Mouse (Mus musculus): ENCODE measurements around the gene Kctd21.

Kctd21 gene

DNA sequence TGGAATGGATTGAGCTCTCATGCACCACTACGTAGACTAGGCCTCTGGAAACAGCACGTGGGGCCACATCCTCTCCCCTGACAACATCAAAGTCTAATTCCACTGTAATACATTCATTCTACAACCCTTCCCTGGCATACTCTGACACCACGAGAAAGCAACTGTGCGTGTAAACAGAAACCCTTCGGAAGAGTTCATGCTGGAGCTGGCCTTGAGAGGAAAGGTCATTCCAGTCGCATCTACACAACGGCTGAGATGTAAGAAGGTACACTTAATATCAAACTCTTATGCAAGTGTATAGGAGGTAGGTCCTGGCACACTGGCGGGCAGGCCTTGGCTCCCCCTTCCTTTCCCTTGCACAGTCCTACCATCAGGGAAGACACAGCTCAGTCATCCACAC lies 7.8 kb upstream of the Kctd21 start:
- DNase-seq (ENCODE audit: low spot score): no peak

DNA sequence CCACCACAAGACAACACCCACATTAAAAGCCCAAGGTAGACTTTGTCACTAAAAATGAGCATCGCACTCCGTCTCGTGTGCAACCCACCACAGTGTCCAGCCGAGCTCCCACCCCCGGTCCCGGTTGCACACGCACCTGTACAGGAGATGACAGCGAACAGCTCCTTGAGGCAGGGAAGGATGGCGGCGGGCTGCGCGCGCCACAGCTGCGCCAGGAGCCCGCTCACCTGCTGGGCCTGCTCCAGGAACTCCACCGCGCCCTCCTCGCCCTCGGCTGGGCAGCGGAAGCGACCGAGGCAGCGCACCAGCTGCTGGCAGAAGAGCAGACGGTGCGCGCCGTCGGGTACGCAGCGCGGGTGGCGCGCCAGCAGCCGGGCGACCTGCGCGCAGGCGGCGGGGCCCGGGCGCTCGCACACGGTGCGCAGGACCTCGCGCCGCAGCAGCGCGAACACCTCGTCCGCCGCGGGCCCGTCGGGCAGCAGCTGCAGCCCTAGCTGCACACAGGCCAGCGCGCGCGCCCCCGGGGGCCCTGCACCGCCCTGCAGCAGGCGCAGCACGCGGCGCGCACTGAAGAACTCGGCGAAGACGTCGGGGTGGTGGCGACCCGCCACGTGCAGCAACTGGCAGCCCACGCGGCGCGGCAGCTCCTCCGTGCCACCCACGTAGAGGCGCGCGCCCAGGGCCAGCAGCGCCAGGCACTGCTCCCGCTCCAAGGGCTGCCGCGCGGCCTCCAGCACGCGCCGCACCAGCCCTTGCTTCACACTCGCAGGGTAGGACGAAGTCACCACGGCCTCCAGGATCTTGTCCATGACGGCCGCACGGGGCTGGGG lies 6.8 kb upstream of the Kctd21 start:
- no peak for DNase-seq (ENCODE audit: low spot score)

DNA sequence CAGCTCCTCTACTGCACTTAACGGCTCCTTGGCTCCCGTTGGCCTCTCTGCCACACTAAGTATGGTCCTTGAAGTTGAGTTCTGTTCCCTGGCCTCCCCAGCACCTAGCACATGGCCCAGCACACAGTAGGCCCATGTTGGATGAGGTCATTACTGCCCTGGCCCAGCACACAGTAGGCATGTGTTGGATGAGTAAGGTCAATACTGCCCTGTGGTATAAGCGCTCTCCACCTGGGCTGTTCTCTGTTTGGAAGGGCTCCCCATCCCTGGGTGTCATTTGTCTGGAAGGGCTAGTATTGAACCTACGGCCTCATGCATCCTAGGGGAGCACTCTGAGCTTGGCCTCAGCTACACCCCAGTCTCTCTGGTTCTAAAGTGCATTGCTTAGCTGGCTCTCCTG lies 4.8 kb upstream of the Kctd21 start:
- DNase-seq (ENCODE audit: low spot score): no peak

- no peak for DNase-seq (ENCODE audit: low spot score)
Observed at GRCm38 (mm10) chr7:97328891-97329588, 3.1 kb upstream of the Kctd21 start.

DNA sequence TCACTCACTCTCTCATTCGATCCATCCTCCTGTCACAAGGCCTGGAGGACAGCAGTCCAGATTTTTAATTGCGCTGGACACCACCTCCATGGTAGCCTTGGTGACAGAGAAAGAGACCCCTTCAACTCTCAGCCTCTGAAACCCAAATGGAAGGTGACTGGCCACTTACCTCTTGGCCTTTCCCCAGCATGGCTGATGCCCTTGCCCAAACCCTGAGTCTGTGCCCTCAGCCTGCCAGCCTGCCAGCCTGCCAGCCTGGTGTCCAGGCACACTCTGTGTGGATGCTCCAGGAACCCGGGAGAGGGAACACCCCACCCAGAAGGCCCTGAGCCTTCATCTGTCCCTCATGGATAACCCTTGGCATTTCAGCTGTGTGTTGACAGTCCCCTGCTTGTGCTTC lies 2.5 kb upstream of the Kctd21 start:
- DNase-seq (ENCODE audit: low spot score): no peak

- no peak for DNase-seq (ENCODE audit: low spot score)
Observed at GRCm38 (mm10) chr7:97330931-97331645, 1.0 kb upstream of the Kctd21 start.

DNA sequence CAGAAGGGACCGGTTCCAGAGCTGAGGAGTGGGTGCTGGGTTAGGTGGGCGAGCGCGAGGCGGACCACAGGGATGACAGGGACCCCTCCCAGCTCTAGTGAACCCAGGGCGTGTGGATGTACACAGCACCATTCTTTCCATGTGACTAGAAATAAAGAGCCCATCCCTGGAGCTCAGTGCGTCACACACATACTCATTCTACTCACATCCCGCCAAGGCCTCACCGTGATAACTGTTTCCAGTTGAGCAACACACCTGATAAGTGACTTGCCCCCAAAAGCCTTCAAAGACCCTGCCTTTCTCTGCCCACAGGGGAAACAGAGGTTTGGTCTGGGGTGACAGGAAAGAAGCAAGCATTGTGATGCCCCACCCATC lies 527 bp downstream of the Kctd21 start:
- DNase-seq (ENCODE audit: low spot score): no peak

- DNase-seq (ENCODE audit: low spot score): no peak
Observed at GRCm38 (mm10) chr7:97333113-97333898, 1.2 kb downstream of the Kctd21 start.

- no peak for DNase-seq (ENCODE audit: low spot score)
Observed at GRCm38 (mm10) chr7:97334406-97334805, 2.3 kb downstream of the Kctd21 start.

DNA sequence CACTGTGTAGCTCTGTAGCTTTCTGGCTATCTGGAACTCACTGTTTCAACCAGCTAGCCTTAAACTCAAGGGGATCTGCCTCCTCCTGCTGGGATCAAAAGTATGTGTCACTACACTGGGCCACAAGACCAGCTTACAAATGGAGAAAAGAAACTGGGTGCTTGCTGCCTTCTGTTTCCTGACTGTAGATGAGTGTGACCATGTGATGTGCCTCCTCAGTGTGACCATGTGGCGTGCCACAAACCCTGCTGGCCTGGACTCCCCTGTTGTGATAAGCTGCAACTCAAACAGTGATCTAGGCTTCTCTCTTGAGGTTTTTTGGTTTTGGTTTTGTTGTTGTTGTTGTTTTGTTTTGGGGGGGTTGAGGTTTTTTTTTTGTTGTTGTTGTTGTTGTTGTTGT lies 4.6 kb downstream of the Kctd21 start:
- DNase-seq (ENCODE audit: low spot score): no peak

- no peak for DNase-seq (ENCODE audit: low spot score)
Observed at GRCm38 (mm10) chr7:97338593-97338992, 6.5 kb downstream of the Kctd21 start.

DNA sequence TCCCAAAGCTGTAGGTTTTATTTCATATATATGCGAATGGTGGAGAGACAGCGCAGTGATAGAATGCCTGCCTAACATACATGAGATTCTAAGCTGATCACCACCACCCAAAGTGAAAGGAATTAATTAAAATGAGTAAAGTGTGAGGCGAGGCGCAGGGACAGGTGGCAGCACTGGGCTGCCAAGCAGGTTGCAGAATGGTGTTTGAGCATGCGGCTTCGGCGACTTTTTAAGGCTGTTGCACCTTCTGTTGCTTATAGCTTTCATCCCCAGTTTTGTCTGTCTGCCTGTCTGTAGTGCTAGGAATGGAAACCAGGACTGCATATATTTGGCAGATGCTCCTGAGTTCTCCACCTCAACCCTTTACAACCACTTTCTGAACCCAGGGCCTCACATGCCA lies 7.5 kb downstream of the Kctd21 start:
- no peak for DNase-seq (ENCODE audit: low spot score)

DNA sequence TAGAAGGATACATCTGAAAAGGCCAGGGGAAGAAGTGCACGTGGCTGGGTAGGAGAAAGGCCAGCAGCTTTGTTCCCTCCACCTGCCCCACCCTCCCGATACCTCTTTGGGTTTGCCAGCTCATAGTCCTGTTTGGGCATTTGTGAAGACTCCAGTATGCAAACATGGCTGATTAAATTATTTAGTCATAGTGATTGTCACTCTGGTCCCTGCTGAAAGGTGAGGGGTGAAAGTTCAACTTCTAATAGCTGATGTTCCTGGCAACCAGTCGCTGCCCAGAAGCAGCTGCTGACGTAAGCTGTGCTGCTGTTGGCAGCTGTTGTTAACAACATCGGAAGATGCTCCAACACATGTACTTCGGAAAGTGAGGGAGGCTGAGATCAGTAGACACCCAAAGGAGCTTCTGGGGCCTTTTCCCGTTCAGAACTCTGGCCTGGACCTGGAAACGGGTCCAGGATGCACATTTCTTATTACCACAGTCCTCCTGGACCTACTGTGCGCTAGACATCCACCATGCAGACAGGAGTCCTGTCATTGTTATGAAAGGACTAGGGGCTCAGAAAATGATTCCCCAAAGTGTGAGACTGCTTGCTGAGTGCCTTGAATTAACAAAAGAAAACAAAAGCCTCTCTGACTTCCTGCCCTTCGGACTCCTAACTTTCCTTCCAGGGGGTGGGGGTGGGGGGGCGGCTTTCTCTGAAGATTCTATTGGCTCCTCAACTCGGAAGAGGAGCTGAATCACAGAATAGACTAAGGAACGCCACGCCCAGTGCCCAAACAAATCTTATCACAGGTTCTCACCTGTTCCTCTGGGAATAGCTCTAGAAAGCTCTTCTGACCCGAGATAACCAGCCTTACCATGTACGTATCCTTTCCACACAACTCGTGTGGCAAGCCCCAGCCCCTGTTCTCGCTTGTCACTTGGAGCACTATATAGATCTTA lies 9.1 kb downstream of the Kctd21 start:
- DNase-seq (ENCODE audit: low spot score): no peak

GRCm38 (mm10) chr7:97342961-97343360 lies 10.8 kb downstream of the Kctd21 start:
- DNase-seq (ENCODE audit: low spot score): no peak

DNA sequence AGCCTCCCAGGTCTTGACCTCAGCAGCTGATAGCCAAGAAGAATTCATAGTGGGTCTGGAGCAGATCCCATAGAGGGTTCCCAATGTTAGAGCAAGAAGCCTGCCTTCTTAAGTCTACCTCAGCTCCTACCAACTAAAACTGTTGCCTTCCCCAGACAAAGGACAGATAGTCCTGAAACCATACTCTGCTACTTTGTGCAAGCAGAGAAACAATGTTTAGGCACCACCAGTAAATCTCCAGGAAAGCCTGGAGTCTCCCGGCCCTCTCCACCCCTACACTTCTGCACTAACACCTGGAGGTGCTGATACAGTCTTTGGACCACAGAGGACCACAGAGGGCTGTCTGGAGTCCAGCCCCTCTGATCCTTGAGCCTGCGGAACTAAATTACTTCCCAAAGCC lies 12.5 kb downstream of the Kctd21 start:
- no peak for DNase-seq (ENCODE audit: low spot score)

GRCm38 (mm10) chr7:97345229-97345871 lies 13.2 kb downstream of the Kctd21 start:
- DNase-seq (ENCODE audit: low spot score): no peak

- DNase-seq (ENCODE audit: low spot score): no peak
Observed at GRCm38 (mm10) chr7:97346111-97346821, 14.1 kb downstream of the Kctd21 start.

DNA sequence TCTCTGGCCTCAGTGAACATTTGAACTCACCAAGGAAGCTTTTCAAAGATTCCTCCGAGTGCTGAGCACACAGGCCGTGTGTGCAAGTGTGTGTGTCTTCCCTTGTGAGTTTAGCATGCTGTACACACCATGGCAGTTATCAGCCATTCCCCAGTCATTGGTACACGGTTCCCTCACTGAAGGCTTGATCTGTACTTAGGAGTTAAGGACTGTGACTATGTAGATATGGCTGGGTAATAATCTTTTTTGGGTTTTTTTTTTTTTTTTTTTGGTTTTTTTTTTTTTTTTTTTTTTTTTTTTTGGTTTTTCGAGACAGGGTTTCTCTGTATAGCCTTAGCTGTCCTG lies 14.7 kb downstream of the Kctd21 start:
- DNase-seq (ENCODE audit: low spot score): no peak

- no peak for DNase-seq (ENCODE audit: low spot score)
Observed at GRCm38 (mm10) chr7:97347464-97347863, 15.3 kb downstream of the Kctd21 start.

DNA sequence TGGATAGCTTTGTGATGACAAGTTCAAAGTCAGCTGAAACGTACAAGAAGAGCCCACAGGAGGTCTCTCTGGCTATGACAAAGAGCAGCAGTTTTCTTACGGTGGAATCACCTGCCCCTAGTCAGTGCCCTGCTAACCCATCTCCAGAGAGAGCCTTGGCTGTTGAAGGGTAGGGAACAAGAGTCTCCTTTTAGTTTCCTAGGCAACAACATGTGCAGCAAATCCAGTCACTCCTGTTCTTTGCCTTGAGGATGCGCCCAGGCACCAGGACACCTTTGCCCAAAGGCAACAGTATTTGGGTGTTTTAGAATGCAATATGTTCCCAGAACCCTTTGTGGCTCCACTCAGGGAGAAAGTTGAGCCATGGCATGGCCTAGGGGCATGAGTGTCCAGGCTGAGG lies 16.2 kb downstream of the Kctd21 start:
- no peak for DNase-seq (ENCODE audit: low spot score)

Measured in ovary, postnatal 36 days (tissue).